Mouse (Mus musculus) limb, embryonic 15.5 days (tissue): ENCODE measurements around the gene Osbpl9. TPM values are rescaled to one million over a fixed set of nuclear protein-coding genes. Genes with fewer than 3 reads are reported as not detected.

Experiments
- ATAC-seq: fragments of 200-750 bp; cut with Nextera tagmentation; 2 replicates; pipeline ENCODE4 v1.8.0; 2017; ENCODE audit warnings: low read depth, moderate TSS enrichment; ENCODE audit not compliant: insufficient number of reproducible peaks, low FRiP score, low TSS enrichment
- H3K27ac ChIP-seq: fragments of 300-500 bp; sonication (generic); 2 replicates; pipeline ENCODE4 v1.5.1; 2015; ENCODE audit warnings: moderate library complexity, mild to moderate bottlenecking, inconsistent platforms
- H3K27me3 ChIP-seq: fragments of 300-500 bp; sonication (generic); 2 replicates; pipeline ENCODE4 v1.6.1; 2015; ENCODE audit warnings: inconsistent platforms
- H3K36me3 ChIP-seq: fragments of 300-500 bp; sonication (generic); 2 replicates; pipeline ENCODE4 v1.6.1; 2015; ENCODE audit warnings: inconsistent platforms
- H3K4me1 ChIP-seq: fragments of 300-500 bp; sonication (generic); 2 replicates; pipeline ENCODE4 v1.6.1; 2015; ENCODE audit warnings: inconsistent platforms
- H3K4me2 ChIP-seq: fragments of 300-500 bp; sonication (generic); 2 replicates; pipeline ENCODE4 v1.6.1; 2015; ENCODE audit warnings: mild to moderate bottlenecking, inconsistent platforms
- H3K4me3 ChIP-seq: fragments of 300-500 bp; sonication (generic); 2 replicates; pipeline ENCODE4 v1.5.1; 2015; ENCODE audit warnings: mild to moderate bottlenecking, inconsistent platforms
- H3K9ac ChIP-seq: fragments of 300-500 bp; sonication (generic); 2 replicates; pipeline ENCODE4 v1.6.1; 2015; ENCODE audit warnings: inconsistent platforms
- H3K9me3 ChIP-seq: fragments of 300-500 bp; sonication (generic); 2 replicates; pipeline ENCODE4 v1.6.1; 2016; ENCODE audit warnings: inconsistent platforms
- WGBS: fragments of 180-500 bp; shearing (Covaris S2); methylation state at CpG from one replicate; pipeline ENCODE4 v1.1.7; 2015; 5-methylcytosine and 5-hydroxymethylcytosine counted together
- polyA plus RNA-seq: library from polyadenylated mRNA; unstranded; fragments of >200 nt; fragmentation: Nextera tagmentation; extraction: Ambion mirVana; gene quantifications from 2 replicates; pipeline ENCODE4 v1.2.1, GENCODE M21; 2015

The Osbpl9 gene
- polyA plus RNA-seq, 1 experiment from 2014 or later: 63.8 TPM

GRCm38 (mm10) chr4:109125746-109126425, 76.2 kb downstream of the Osbpl9 start:
- ATAC-seq: no peak

GRCm38 (mm10) chr4:109122830-109123555, 79.1 kb downstream of the Osbpl9 start:
- no peak for ATAC-seq
- WGBS: 48% methylated on average over 4 of the region's 4 CpGs
- Histone ChIP-seq H3K4me1 (peaks cover 15% of the 10 kb centered on the region), H3K4me2 (no peak overlapping the region), H3K9ac (no peak overlapping the region), H3K27ac (0 out of 2 replicates have a peak overlapping the region, but pooled peaks have one; percentile 18), H3K4me3 (no peak overlapping the region), H3K27me3 (no peaks in the 10 kb centered on the region), H3K9me3 (no peaks in the 10 kb centered on the region), H3K36me3 (no peaks in the 10 kb centered on the region)

More at GRCm38 (mm10) chr4:109125746-109126425, 76.2 kb downstream of the Osbpl9 start:
- H3K9ac ChIP-seq: no peak overlapping the region
- H3K4me3 ChIP-seq: no peak overlapping the region
- no peak overlapping the region for H3K27ac ChIP-seq
- no peaks in the 10 kb centered on the region for H3K36me3 ChIP-seq
- no peaks in the 10 kb centered on the region for H3K9me3 ChIP-seq
- no peaks in the 10 kb centered on the region for H3K27me3 ChIP-seq
- peaks cover 10% of the 10 kb centered on the region for H3K4me1 ChIP-seq
- no peak overlapping the region for H3K4me2 ChIP-seq
- WGBS: 78% methylated on average over 2 of the region's 2 CpGs

- Histone ChIP-seq H3K4me2 (no peak overlapping the region), H3K4me3 (no peak overlapping the region), H3K36me3 (no peaks in the 10 kb centered on the region), H3K27me3 (no peaks in the 10 kb centered on the region), H3K4me1 (peaks cover 21% of the 10 kb centered on the region), H3K27ac (no peak overlapping the region), H3K9ac (no peak overlapping the region), H3K9me3 (no peaks in the 10 kb centered on the region)
- WGBS: 82% methylated on average over 6 of the region's 6 CpGs
- ATAC-seq: no peak
Measured at GRCm38 (mm10) chr4:109120735-109121134, 81.3 kb downstream of the Osbpl9 start.

- no peak overlapping the region for H3K4me3 ChIP-seq
- no peaks in the 10 kb centered on the region for H3K36me3 ChIP-seq
- no peaks in the 10 kb centered on the region for H3K27me3 ChIP-seq
- peaks cover 21% of the 10 kb centered on the region for H3K4me1 ChIP-seq
- H3K4me2 ChIP-seq: no peak overlapping the region
- ATAC-seq: no peak
- no peak overlapping the region for H3K27ac ChIP-seq
- WGBS: 77% methylated on average over 5 of the region's 5 CpGs
- H3K9me3 ChIP-seq: no peaks in the 10 kb centered on the region
- H3K9ac ChIP-seq: no peak overlapping the region
Measured at GRCm38 (mm10) chr4:109119641-109120125, 82.4 kb downstream of the Osbpl9 start.

GRCm38 (mm10) chr4:109118327-109118659, 83.8 kb downstream of the Osbpl9 start:
- Histone ChIP-seq H3K9me3 (no peaks in the 10 kb centered on the region), H3K27me3 (no peaks in the 10 kb centered on the region), H3K4me1 (peaks cover 18% of the 10 kb centered on the region), H3K36me3 (no peaks in the 10 kb centered on the region), H3K4me2 (peak overlapping the region; percentile 77), H3K4me3 (peak overlapping the region; percentile 53), H3K27ac (peak overlapping the region; percentile 87), H3K9ac (peak overlapping the region; percentile 37)
- ATAC-seq: no peak
- 3% methylated on average over 6 of the region's 6 CpGs for WGBS

- peak overlapping the region; percentile 77 for H3K4me2 ChIP-seq
- H3K4me3 ChIP-seq: peak overlapping the region; percentile 53
- ATAC-seq: peak; percentile 92
- WGBS: under 1% methylated on average over 33 of the region's 46 CpGs
- H3K36me3 ChIP-seq: no peaks in the 10 kb centered on the region
- peak overlapping the region; percentile 37 for H3K9ac ChIP-seq
- peaks cover 13% of the 10 kb centered on the region for H3K4me1 ChIP-seq
- no peaks in the 10 kb centered on the region for H3K9me3 ChIP-seq
- H3K27ac ChIP-seq: peak overlapping the region; percentile 87
- H3K27me3 ChIP-seq: no peaks in the 10 kb centered on the region
Measured at GRCm38 (mm10) chr4:109117596-109118326, 84.3 kb downstream of the Osbpl9 start.

GRCm38 (mm10) chr4:109116938-109117337, 85.1 kb downstream of the Osbpl9 start:
- Histone ChIP-seq H3K36me3 (no peaks in the 10 kb centered on the region), H3K4me2 (peak overlapping the region; percentile 77), H3K27me3 (no peaks in the 10 kb centered on the region), H3K4me1 (peaks cover 11% of the 10 kb centered on the region), H3K9ac (no peak overlapping the region), H3K9me3 (no peaks in the 10 kb centered on the region), H3K4me3 (peak overlapping the region; percentile 53), H3K27ac (peak overlapping the region; percentile 87)
- WGBS: 16% methylated on average over 6 of the region's 6 CpGs
- ATAC-seq: no peak

GRCm38 (mm10) chr4:109116494-109116893, 85.6 kb downstream of the Osbpl9 start:
- WGBS: 51% methylated on average over 3 of the region's 3 CpGs
- no peaks in the 10 kb centered on the region for H3K9me3 ChIP-seq
- ATAC-seq: no peak
- H3K9ac ChIP-seq: no peak overlapping the region
- H3K4me3 ChIP-seq: 0 out of 2 replicates have a peak overlapping the region, but pooled peaks have one; percentile 9
- peak overlapping the region; percentile 14 for H3K4me2 ChIP-seq
- no peaks in the 10 kb centered on the region for H3K36me3 ChIP-seq
- H3K4me1 ChIP-seq: peaks cover 11% of the 10 kb centered on the region
- H3K27ac ChIP-seq: no peak overlapping the region
- no peaks in the 10 kb centered on the region for H3K27me3 ChIP-seq

- Histone ChIP-seq H3K4me3 (no peak overlapping the region), H3K9me3 (no peaks in the 10 kb centered on the region), H3K4me2 (no peak overlapping the region), H3K4me1 (peaks cover 11% of the 10 kb centered on the region), H3K27me3 (no peaks in the 10 kb centered on the region), H3K36me3 (no peaks in the 10 kb centered on the region), H3K9ac (no peak overlapping the region), H3K27ac (no peak overlapping the region)
- no peak for ATAC-seq
- WGBS: 24% methylated on average over 1 of the region's 1 CpGs
Measured at GRCm38 (mm10) chr4:109115742-109116141, 86.3 kb downstream of the Osbpl9 start.

GRCm38 (mm10) chr4:109114308-109114707, 87.8 kb downstream of the Osbpl9 start:
- 80% methylated on average over 1 of the region's 1 CpGs for WGBS

GRCm38 (mm10) chr4:109112915-109113505, 89.1 kb downstream of the Osbpl9 start:
- ATAC-seq: no peak
- no peaks in the 10 kb centered on the region for H3K27me3 ChIP-seq
- H3K36me3 ChIP-seq: no peaks in the 10 kb centered on the region
- H3K9ac ChIP-seq: no peak overlapping the region
- H3K4me1 ChIP-seq: peaks cover 6% of the 10 kb centered on the region
- no peak overlapping the region for H3K4me3 ChIP-seq
- 71% methylated on average over 7 of the region's 7 CpGs for WGBS
- no peak overlapping the region for H3K4me2 ChIP-seq
- H3K9me3 ChIP-seq: no peaks in the 10 kb centered on the region
- H3K27ac ChIP-seq: no peak overlapping the region

More at GRCm38 (mm10) chr4:109114308-109114707, 87.8 kb downstream of the Osbpl9 start:
- Histone ChIP-seq H3K36me3 (no peaks in the 10 kb centered on the region), H3K9ac (no peak overlapping the region), H3K4me3 (no peak overlapping the region), H3K4me2 (no peak overlapping the region), H3K27me3 (no peaks in the 10 kb centered on the region), H3K27ac (no peak overlapping the region), H3K9me3 (no peaks in the 10 kb centered on the region), H3K4me1 (peaks cover 11% of the 10 kb centered on the region)
- ATAC-seq: no peak
